Mouse (Mus musculus): ENCODE results near the gene Eps15.

- TF ChIP-seq POLR2A (IDR thresholded peaks at IDR 0.05; ENCODE audit: extremely low read depth, insufficient read depth, low read length) (no peak), CTCF (IDR thresholded peaks at IDR 0.05; ENCODE audit: extremely low read depth, insufficient read depth, low read length) (no peak)
Measured at GRCm38 (mm10) chr4:109427058-109427457, 147.0 kb downstream of the Eps15 start.
